Mouse (Mus musculus) liver, adult 2 months (tissue): Measurements from ENCODE around the gene Nkd1. TPM values are rescaled to one million over a fixed set of nuclear protein-coding genes. Genes with fewer than 3 reads are reported as not detected.

Experiments used
- DNase-seq: peaks from one replicate; pipeline ENCODE4 v3.0.0-alpha.2; 2011; ENCODE audit warnings: low read depth, low spot score; ENCODE audit errors: extremely low read depth
- H3K27ac ChIP-seq: fragments of 200-500 bp; replicated peaks from 2 replicates; pipeline ENCODE4 v1.5.1; 2012; ENCODE audit warnings: low read depth, mild to moderate bottlenecking, control low read depth, inconsistent platforms, low read length; ENCODE audit not compliant: insufficient read depth
- H3K27me3 ChIP-seq: fragments of 200-500 bp; 2 replicates; pipeline ENCODE4 v1.6.1; 2012; ENCODE audit warnings: mild to moderate bottlenecking, moderate library complexity, low read length, inconsistent platforms; ENCODE audit not compliant: control insufficient read depth, insufficient read depth
- H3K36me3 ChIP-seq: fragments of 200-500 bp; 2 replicates; pipeline ENCODE4 v1.6.1; 2012; ENCODE audit warnings: low read length, inconsistent platforms; ENCODE audit not compliant: control insufficient read depth, insufficient read depth
- H3K4me1 ChIP-seq: fragments of 200-500 bp; 2 replicates; pipeline ENCODE4 v1.6.1; 2011; ENCODE audit warnings: low read length; ENCODE audit not compliant: control insufficient read depth, insufficient read depth
- H3K4me3 ChIP-seq: fragments of 200-500 bp; 2 replicates; pipeline ENCODE4 v1.5.1; 2011; ENCODE audit warnings: low read depth, mild to moderate bottlenecking, control low read depth, low read length, moderate library complexity; ENCODE audit not compliant: insufficient read depth
- H3K79me2 ChIP-seq: fragments of 200-500 bp; 2 replicates; pipeline ENCODE4 v1.6.1; 2012; ENCODE audit warnings: inconsistent platforms, mild to moderate bottlenecking, low read length, moderate library complexity; ENCODE audit not compliant: control insufficient read depth, insufficient read depth
- H3K9ac ChIP-seq: fragments of 200-500 bp; 2 replicates; pipeline ENCODE4 v1.6.1; 2012; ENCODE audit warnings: low read depth, mild to moderate bottlenecking, control low read depth, inconsistent platforms, low read length
- CTCF ChIP-seq: fragments of 200-500 bp; IDR thresholded peaks from 2 replicates; pipeline ENCODE4 v1.5.1; 2011; ENCODE audit warnings: low read depth, low read length, control low read depth
- POLR2A ChIP-seq: fragments of 200-500 bp; IDR thresholded peaks from 2 replicates; pipeline ENCODE4 v1.6.1; 2011; ENCODE audit warnings: low read length, control low read depth; ENCODE audit not compliant: insufficient read depth; ENCODE audit errors: extremely low read depth
- WGBS: fragments of 180-500 bp; shearing (Covaris S2); methylation state at CpG from one replicate; pipeline ENCODE4 v1.1.7; 2018; 5-methylcytosine and 5-hydroxymethylcytosine counted together
- polyA plus RNA-seq: library from polyadenylated mRNA; depleted of rRNA; stranded (reverse); fragments of >200 nt; gene quantifications from 2 replicates; pipeline ENCODE4 v1.2.3, GENCODE M21; 2012
- total RNA-seq: library from RNA; depleted of rRNA; stranded (reverse); fragments of >200 nt; gene quantifications from 2 replicates; pipeline ENCODE4 v1.2.3, GENCODE M21; 2014

Gene Nkd1
- total and polyA plus RNA-seq, 2 experiments: 1.9 to 7.6 TPM

DNA sequence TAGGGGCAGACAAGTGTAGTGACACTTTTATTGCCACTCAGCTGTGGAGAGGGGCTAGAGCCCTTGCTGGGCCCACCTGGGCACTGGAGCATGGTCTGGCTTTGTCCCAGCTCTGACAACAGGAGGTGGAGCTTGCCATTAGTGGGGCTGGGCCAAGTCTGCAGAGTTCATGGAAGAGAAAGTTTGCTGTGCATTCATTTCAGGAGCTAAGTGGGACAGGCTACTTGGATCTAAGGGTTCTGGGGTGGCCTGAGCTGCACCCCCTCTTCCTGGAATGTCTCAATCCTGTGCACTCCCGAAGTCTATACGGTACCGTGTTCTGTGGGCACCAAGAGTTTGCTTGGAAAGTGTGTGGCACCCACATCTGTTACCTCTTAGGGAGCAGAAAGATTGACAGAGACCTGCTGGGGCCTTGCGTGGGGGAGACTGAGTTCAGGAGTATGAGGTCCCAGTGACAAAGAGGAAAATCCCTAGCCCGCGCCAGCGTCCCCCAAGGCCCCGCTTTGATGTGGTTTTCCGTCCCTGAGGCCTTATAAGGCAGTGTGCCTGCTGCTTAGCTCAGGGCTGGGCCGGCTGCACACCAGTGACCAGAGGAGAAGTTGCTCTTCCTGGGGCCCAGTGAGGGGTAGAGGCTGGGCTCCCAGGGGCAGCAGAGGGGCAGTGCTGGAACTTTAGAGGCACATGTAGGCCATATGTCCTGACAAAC lies 49.3 kb downstream of the Nkd1 start:
- no peak for DNase-seq
- WGBS: 80% methylated on average over 10 of the region's 10 CpGs
- Histone ChIP-seq H3K27ac (no peak overlapping the region), H3K36me3 (no peaks in the 10 kb centered on the region), H3K27me3 (no peaks in the 10 kb centered on the region), H3K4me3 (no peak overlapping the region), H3K4me1 (no peaks in the 10 kb centered on the region), H3K9ac (no peak overlapping the region), H3K79me2 (no peaks in the 10 kb centered on the region)
- TF ChIP-seq CTCF (no peak), POLR2A (no peak)

DNA sequence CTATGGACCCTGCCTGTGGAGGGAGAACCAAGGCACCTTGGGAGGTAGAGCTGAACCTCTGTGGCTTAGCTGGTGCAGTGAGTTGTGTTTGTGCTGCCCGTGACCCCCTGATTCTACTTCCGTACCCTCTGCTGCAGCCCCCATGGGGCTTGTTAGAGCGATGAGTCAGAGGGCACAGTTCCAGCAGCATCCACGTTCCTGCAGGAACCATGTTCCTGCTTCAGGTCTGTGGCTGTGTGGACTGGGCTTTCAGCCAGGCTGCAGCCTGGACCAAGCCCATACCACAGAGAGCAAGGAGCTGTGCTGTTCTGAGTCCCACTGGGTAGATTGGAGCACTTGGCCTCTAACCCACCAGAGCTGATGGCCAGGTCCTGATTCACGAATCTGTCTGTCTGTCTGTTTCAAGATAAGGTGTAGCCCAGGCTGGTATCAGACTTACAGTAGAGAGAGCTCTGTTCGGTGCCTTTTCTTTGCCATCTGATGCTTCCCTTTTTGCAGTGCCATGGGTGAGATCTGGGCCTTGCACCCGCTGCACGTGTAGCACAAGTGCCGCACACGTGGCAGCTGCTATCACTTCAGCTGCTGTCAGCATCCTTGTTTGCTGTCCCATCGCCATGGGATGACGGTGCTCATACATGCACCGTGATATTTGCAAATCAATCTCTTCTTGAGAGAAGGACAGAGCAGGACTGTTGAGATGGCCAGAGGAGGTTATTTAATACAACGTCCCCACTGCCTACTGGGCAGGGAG lies 50.5 kb downstream of the Nkd1 start:
- no peaks in the 10 kb centered on the region for H3K36me3 ChIP-seq
- no peak for DNase-seq
- H3K4me1 ChIP-seq: 0 out of 2 replicates have a peak, but pooled peaks cover 2% of the 10 kb centered on the region
- H3K27ac ChIP-seq: no peak overlapping the region
- 81% methylated on average over 14 of the region's 14 CpGs for WGBS
- no peak overlapping the region for H3K4me3 ChIP-seq
- H3K9ac ChIP-seq: no peak overlapping the region
- TF ChIP-seq CTCF: no peak
- TF ChIP-seq POLR2A: no peak
- no peaks in the 10 kb centered on the region for H3K27me3 ChIP-seq
- H3K79me2 ChIP-seq: no peaks in the 10 kb centered on the region

DNA sequence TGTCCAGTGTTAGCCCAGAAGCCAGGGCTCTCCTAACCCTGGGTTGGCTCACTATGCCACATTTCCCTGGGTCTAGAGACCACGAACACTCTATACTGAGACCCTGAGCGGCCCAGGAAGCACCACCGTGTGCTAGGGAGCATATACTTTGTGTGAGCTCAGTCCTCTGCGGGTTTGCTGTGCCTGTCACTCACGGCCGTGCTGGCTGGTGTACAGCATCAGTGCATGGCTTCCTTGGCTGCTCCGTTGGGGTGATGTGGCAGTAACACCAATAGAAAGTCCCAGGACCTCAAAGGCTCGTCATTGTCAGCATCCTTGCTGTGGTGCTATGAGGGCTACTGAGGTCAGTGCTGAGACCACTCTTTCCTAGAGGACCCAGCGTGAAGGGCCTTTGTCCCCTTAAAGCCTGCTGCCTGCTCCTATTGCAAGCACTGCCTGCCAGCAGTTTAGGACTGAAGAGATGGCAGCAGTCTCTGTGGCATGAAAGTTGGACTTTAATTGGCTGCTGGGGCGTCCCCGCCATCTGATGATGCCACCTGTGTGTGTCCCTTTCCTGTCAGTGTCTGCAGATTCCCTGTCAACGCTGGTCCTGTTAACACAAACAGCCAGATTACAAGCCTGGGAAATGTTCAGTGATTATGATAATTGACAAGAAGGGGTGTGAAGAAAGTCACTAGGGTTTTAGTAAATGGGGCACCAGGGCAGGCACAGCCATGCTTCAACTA lies 51.2 kb downstream of the Nkd1 start:
- no peak overlapping the region for H3K27ac ChIP-seq
- no peak for DNase-seq
- TF ChIP-seq CTCF (no peak), POLR2A (no peak)
- no peaks in the 10 kb centered on the region for H3K36me3 ChIP-seq
- 0 out of 2 replicates have a peak, but pooled peaks cover 2% of the 10 kb centered on the region for H3K4me1 ChIP-seq
- no peak overlapping the region for H3K9ac ChIP-seq
- WGBS: 90% methylated on average over 12 of the region's 12 CpGs
- H3K27me3 ChIP-seq: no peaks in the 10 kb centered on the region
- no peaks in the 10 kb centered on the region for H3K79me2 ChIP-seq
- no peak overlapping the region for H3K4me3 ChIP-seq

DNA sequence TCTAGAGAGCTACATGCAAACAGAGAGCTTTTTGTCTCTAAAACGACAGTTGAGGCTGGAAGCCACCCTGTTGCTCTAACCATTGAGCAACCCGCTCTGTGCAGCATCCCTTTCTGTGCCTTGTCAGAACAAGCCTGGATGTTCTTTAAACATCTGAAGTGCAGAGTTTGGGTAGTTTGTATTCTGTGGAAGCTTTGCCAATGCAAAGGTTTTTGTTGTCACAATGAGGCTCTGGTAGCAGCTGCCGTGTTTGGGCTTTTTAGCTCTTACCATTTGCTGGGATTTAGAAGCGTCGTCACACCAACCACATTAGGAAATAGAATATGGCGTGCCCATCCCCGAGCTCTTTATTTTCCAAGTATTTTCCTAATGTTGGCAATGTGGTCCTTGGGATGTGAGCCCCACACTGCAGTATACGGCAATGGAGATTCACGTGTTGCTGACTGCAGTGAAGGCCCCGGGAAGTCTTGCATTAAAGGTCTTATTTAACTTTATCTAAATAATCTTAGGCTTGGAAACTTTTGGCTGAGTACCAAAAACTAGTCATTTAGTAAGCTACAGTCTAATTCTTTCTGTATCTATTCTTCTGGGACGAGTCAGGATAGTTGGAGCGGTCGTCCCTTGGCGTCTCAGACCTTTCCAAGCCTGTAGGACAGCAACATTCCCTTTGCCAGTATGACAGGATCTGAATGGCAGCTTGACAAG lies 51.9 kb downstream of the Nkd1 start:
- no peaks in the 10 kb centered on the region for H3K36me3 ChIP-seq
- 91% methylated on average over 14 of the region's 14 CpGs for WGBS
- H3K27ac ChIP-seq: no peak overlapping the region
- 0 out of 2 replicates have a peak, but pooled peaks cover 2% of the 10 kb centered on the region for H3K4me1 ChIP-seq
- no peak overlapping the region for H3K9ac ChIP-seq
- H3K4me3 ChIP-seq: no peak overlapping the region
- no peak for DNase-seq
- TF ChIP-seq POLR2A: no peak
- no peak for TF ChIP-seq CTCF
- no peaks in the 10 kb centered on the region for H3K27me3 ChIP-seq
- no peaks in the 10 kb centered on the region for H3K79me2 ChIP-seq

DNA sequence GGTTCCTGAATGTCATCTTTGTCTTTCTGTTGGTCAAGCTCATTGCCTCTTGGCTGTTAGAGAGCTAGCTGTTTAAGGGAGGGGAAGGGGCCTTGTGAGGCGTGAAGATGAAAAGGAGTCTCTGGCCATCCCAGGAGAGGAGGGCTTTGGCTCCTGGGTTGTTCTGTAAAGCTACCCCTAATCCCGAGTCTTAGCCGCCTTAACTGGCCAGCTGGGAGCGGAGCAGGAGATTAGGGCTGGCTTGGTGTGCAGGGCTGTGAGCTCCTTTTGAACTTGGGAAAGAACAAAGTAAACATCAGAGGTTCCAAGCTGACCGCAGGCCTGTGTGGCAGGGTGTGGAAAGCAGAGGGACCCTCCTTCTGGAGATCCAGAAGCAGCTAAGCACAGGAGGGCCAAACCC lies 53.8 kb downstream of the Nkd1 start:
- no peaks in the 10 kb centered on the region for H3K36me3 ChIP-seq
- 0 out of 2 replicates have a peak, but pooled peaks cover 2% of the 10 kb centered on the region for H3K4me1 ChIP-seq
- no peak for TF ChIP-seq CTCF
- TF ChIP-seq POLR2A: no peak
- no peak for DNase-seq
- H3K79me2 ChIP-seq: no peaks in the 10 kb centered on the region
- no peak overlapping the region for H3K4me3 ChIP-seq
- H3K9ac ChIP-seq: no peak overlapping the region
- no peak overlapping the region for H3K27ac ChIP-seq
- no peaks in the 10 kb centered on the region for H3K27me3 ChIP-seq
- WGBS: 71% methylated on average over 5 of the region's 5 CpGs
